Mouse (Mus musculus) neural tube, embryonic 15.5 days (tissue): ENCODE measurements around the gene Ptchd4. TPM values are rescaled to one million over a fixed set of nuclear protein-coding genes. Genes with fewer than 3 reads are reported as not detected.

ENCODE experiments used
- ATAC-seq: fragments of 200-750 bp; cut with Nextera tagmentation; 2 replicates; pipeline ENCODE4 v1.8.0; 2017; ENCODE audit warnings: mild to moderate bottlenecking, moderate TSS enrichment, moderate library complexity; ENCODE audit not compliant: low FRiP score
- H3K27ac ChIP-seq: fragments of 300-500 bp; sonication (generic); replicated peaks from 2 replicates; pipeline ENCODE4 v1.5.1; 2015; ENCODE audit warnings: mild to moderate bottlenecking, inconsistent platforms
- H3K27me3 ChIP-seq: fragments of 300-500 bp; sonication (generic); replicated peaks from 2 replicates; pipeline ENCODE4 v1.6.1; 2015; ENCODE audit warnings: inconsistent platforms
- H3K36me3 ChIP-seq: fragments of 300-500 bp; sonication (generic); 2 replicates; pipeline ENCODE4 v1.6.1; 2015; ENCODE audit warnings: inconsistent platforms
- H3K4me1 ChIP-seq: fragments of 300-500 bp; sonication (generic); 2 replicates; pipeline ENCODE4 v1.6.1; 2015; ENCODE audit warnings: inconsistent platforms
- H3K4me2 ChIP-seq: fragments of 300-500 bp; sonication (generic); 2 replicates; pipeline ENCODE4 v1.6.1; 2015; ENCODE audit warnings: inconsistent platforms, mild to moderate bottlenecking, moderate library complexity
- H3K4me3 ChIP-seq: fragments of 300-500 bp; sonication (generic); replicated peaks from 2 replicates; pipeline ENCODE4 v1.5.1; 2015; ENCODE audit warnings: mild to moderate bottlenecking, inconsistent platforms
- H3K9ac ChIP-seq: fragments of 300-500 bp; sonication (generic); replicated peaks from 2 replicates; pipeline ENCODE4 v1.6.1; 2015; ENCODE audit warnings: mild to moderate bottlenecking, inconsistent platforms
- H3K9me3 ChIP-seq: fragments of 300-500 bp; sonication (generic); replicated peaks from 2 replicates; pipeline ENCODE4 v1.6.1; 2016; ENCODE audit warnings: inconsistent platforms
- WGBS: fragments of 180-500 bp; shearing (Covaris S2); methylation state at CpG from one replicate; pipeline ENCODE4 v1.1.7; 2015; ENCODE audit warnings: mixed read lengths; 5-methylcytosine and 5-hydroxymethylcytosine counted together
- polyA plus RNA-seq: library from polyadenylated mRNA; unstranded; fragments of >200 nt; fragmentation: Nextera tagmentation; extraction: Ambion mirVana; gene quantifications from 2 replicates; pipeline ENCODE4 v1.2.1, GENCODE M21; 2015

The Ptchd4 gene
- polyA plus RNA-seq, 1 experiment from 2014 or later = 18.6 TPM

- Histone ChIP-seq H3K9me3 (no peaks in the 10 kb centered on the region), H3K9ac (peak overlapping the region; percentile 59), H3K4me1 (peaks cover 20% of the 10 kb centered on the region), H3K27ac (peak overlapping the region; percentile 85), H3K36me3 (no peaks in the 10 kb centered on the region), H3K4me2 (peak overlapping the region; percentile 88), H3K4me3 (peak overlapping the region; percentile 69), H3K27me3 (no peaks in the 10 kb centered on the region)
- ATAC-seq = peak; percentile 88
- under 1% methylated on average over 22 of the region's 22 CpGs for whole genome bisulfite sequencing
Observed at GRCm38 (mm10) chr17:42316612-42316982, 850 bp downstream of the Ptchd4 start.

DNA sequence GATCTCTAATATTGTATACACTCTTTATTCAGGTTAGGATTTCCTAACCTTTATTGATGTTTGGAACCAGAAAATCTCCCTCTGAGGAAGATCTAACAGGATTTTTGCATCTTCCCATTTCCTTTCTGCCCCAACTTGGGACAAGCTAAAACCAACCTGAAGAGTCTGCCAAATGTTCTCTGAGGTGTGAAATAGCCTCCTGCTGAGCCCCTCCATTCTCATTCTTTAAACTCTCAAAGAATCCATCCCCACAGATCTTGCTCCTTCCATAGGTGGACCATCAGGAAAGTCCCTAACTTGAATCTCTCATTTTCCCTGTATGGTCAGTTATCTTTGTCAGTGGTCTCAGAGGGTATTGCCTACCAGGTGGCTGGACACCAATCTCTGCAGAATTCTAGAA, 20.0 kb downstream of the Ptchd4 start:
- Histone ChIP-seq H3K27me3 (no peaks in the 10 kb centered on the region), H3K9me3 (no peaks in the 10 kb centered on the region), H3K9ac (no peak overlapping the region), H3K36me3 (no peaks in the 10 kb centered on the region), H3K4me2 (no peak overlapping the region), H3K4me1 (no peaks in the 10 kb centered on the region), H3K27ac (no peak overlapping the region), H3K4me3 (no peak overlapping the region)
- no peak for ATAC-seq

DNA sequence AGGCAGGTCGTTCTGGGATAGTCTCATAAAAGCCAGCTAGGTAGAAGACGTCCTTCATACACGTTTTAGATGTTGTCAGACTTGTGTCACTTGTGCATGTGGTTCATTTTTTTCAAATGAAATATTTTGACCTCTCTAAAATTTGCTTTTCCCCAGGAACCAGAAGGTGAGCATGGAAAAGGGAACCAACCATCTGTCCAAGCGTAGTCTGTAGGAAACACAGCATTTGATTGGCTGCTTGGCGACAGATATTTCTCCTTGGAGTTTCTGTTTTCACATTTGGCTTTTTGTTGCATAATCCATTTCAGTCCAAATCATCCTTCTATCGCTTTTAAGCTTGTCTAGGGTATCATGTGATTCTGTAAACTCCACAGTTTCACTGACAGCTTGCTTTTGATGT, 20.8 kb downstream of the Ptchd4 start:
- H3K27me3 ChIP-seq = no peaks in the 10 kb centered on the region
- H3K9ac ChIP-seq = no peak overlapping the region
- no peak overlapping the region for H3K27ac ChIP-seq
- H3K4me2 ChIP-seq = no peak overlapping the region
- H3K4me3 ChIP-seq = no peak overlapping the region
- H3K4me1 ChIP-seq = no peaks in the 10 kb centered on the region
- ATAC-seq = no peak
- no peaks in the 10 kb centered on the region for H3K36me3 ChIP-seq
- no peaks in the 10 kb centered on the region for H3K9me3 ChIP-seq
- 86% methylated on average over 6 of the region's 6 CpGs for WGBS

DNA sequence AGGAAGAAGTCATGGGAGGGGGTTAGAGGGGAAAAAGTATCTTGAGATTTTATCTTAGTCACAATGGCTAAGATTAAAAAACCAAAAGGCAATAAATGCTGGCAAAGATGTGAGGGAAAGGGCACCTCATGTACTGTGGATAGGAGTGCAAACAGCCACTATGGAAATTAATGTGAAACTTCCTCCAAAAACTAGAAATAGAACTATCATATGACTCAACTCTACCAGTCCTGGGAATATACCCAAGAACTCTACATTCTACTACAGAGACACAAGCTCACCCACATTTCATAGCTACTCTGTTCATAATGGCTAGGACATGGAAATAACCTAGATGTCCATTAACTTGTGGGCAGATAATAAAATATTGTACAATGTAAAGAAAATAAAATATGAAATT, 30.3 kb downstream of the Ptchd4 start:
- Histone ChIP-seq H3K4me2 (no peak overlapping the region), H3K9me3 (no peaks in the 10 kb centered on the region), H3K36me3 (no peaks in the 10 kb centered on the region), H3K27ac (no peak overlapping the region), H3K9ac (no peak overlapping the region), H3K4me1 (no peaks in the 10 kb centered on the region), H3K27me3 (no peaks in the 10 kb centered on the region), H3K4me3 (no peak overlapping the region)
- ATAC-seq = no peak

- ATAC-seq = no peak
- Histone ChIP-seq H3K27ac (no peak overlapping the region), H3K9ac (no peak overlapping the region), H3K9me3 (no peaks in the 10 kb centered on the region), H3K36me3 (no peaks in the 10 kb centered on the region), H3K4me1 (no peaks in the 10 kb centered on the region), H3K27me3 (no peaks in the 10 kb centered on the region), H3K4me3 (no peak overlapping the region), H3K4me2 (no peak overlapping the region)
- 78% methylated on average over 1 of the region's 1 CpGs for WGBS
Observed at GRCm38 (mm10) chr17:42358481-42358880, 42.7 kb downstream of the Ptchd4 start.

DNA sequence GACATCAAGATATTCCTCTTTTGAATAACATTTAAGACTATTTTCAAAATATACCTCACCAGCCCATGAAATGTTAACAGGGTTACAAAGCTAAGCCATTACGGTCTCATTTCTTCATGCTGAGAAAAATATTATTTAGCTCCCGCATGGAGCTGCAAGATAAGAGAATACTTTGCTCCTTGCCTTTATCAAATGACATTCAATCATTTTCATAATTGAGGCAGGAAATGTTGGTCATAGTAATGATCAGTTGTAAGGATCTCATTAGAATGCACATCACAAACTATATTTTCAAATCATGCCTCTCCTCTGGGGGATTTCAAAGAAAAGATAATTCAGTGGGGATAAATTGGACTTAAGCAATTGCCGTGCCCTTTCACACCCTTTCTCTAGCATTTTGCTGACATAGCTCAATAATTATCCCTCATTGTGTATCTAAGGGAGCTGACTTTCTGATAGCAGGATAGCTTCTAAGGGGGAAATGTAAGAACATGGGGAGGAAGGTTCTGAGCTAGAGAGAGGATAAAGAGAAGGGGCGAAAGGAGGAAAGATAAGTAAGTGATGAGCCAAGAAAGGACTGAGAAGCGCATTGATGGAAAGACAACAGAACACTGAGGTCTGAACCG, 47.5 kb downstream of the Ptchd4 start:
- WGBS = 80% methylated on average over 6 of the region's 6 CpGs
- H3K4me3 ChIP-seq = no peak overlapping the region
- H3K9me3 ChIP-seq = no peaks in the 10 kb centered on the region
- no peak overlapping the region for H3K4me2 ChIP-seq
- H3K36me3 ChIP-seq = no peaks in the 10 kb centered on the region
- H3K27ac ChIP-seq = no peak overlapping the region
- H3K27me3 ChIP-seq = no peaks in the 10 kb centered on the region
- H3K9ac ChIP-seq = no peak overlapping the region
- ATAC-seq = no peak
- no peaks in the 10 kb centered on the region for H3K4me1 ChIP-seq

- no peak overlapping the region for H3K9ac ChIP-seq
- no peak overlapping the region for H3K27ac ChIP-seq
- 65% methylated on average over 1 of the region's 1 CpGs for WGBS
- H3K27me3 ChIP-seq = no peaks in the 10 kb centered on the region
- H3K9me3 ChIP-seq = no peaks in the 10 kb centered on the region
- H3K4me2 ChIP-seq = no peak overlapping the region
- no peaks in the 10 kb centered on the region for H3K4me1 ChIP-seq
- ATAC-seq = no peak
- H3K36me3 ChIP-seq = no peaks in the 10 kb centered on the region
- no peak overlapping the region for H3K4me3 ChIP-seq
Observed at GRCm38 (mm10) chr17:42364716-42365115, 49.0 kb downstream of the Ptchd4 start.

DNA sequence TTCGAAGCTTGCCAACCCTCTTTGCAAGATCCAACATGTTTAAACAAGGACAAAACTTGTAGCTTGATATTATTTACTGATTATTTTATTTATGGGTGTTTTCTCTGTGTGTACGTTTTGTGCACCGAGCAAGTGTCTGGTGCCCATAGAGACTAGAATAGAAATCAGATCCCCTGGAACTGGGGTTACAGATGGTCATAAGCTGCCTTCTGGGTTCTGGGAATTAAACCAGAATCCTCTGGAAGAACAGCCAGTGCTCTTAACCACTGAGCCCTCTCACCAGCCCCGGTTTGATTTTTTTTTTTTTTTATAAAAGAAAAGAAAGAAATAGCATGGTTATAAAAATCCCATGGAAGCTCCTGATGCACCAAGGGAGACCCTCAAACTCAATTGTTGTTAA, 59.1 kb downstream of the Ptchd4 start:
- H3K27ac ChIP-seq = no peak overlapping the region
- H3K4me1 ChIP-seq = no peaks in the 10 kb centered on the region
- no peaks in the 10 kb centered on the region for H3K27me3 ChIP-seq
- no peaks in the 10 kb centered on the region for H3K36me3 ChIP-seq
- ATAC-seq = no peak
- H3K4me3 ChIP-seq = no peak overlapping the region
- H3K9me3 ChIP-seq = no peaks in the 10 kb centered on the region
- WGBS = 92% methylated on average over 4 of the region's 4 CpGs
- no peak overlapping the region for H3K9ac ChIP-seq
- no peak overlapping the region for H3K4me2 ChIP-seq

GRCm38 (mm10) chr17:42393086-42393485, 77.3 kb downstream of the Ptchd4 start:
- Histone ChIP-seq H3K9ac (no peak overlapping the region), H3K4me1 (no peaks in the 10 kb centered on the region), H3K36me3 (no peaks in the 10 kb centered on the region), H3K27me3 (no peaks in the 10 kb centered on the region), H3K4me3 (no peak overlapping the region), H3K27ac (no peak overlapping the region), H3K9me3 (no peaks in the 10 kb centered on the region), H3K4me2 (no peak overlapping the region)
- ATAC-seq = no peak

DNA sequence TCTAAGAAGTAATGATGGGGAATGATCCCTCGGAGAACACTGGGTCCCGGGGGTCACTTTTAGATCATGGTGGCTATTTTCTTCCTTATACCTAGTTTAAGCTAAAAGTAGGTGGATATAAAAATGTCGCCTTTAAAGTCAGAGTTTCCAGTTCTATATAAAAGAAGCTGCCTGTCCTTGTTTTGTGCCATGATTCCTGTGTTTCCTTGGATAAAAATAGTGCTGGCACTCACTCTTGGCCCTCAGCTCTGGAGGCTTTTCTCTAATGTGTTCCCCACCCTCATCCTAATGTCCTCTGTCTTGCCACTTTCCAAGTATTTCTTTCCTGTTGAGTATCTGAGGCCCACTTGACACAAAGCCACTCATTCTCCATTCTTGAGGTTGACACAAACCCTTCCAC, 79.6 kb downstream of the Ptchd4 start:
- H3K36me3 ChIP-seq = no peaks in the 10 kb centered on the region
- no peak overlapping the region for H3K27ac ChIP-seq
- no peak for ATAC-seq
- no peak overlapping the region for H3K4me3 ChIP-seq
- no peaks in the 10 kb centered on the region for H3K9me3 ChIP-seq
- 86% methylated on average over 3 of the region's 3 CpGs for WGBS
- H3K9ac ChIP-seq = no peak overlapping the region
- no peaks in the 10 kb centered on the region for H3K27me3 ChIP-seq
- H3K4me2 ChIP-seq = no peak overlapping the region
- no peaks in the 10 kb centered on the region for H3K4me1 ChIP-seq

GRCm38 (mm10) chr17:42418449-42418848, 102.7 kb downstream of the Ptchd4 start:
- WGBS = 98% methylated on average over 1 of the region's 1 CpGs
- Histone ChIP-seq H3K4me3 (no peak overlapping the region), H3K9ac (no peak overlapping the region), H3K4me2 (no peak overlapping the region), H3K27me3 (no peaks in the 10 kb centered on the region), H3K36me3 (no peaks in the 10 kb centered on the region), H3K4me1 (no peaks in the 10 kb centered on the region), H3K9me3 (no peaks in the 10 kb centered on the region), H3K27ac (no peak overlapping the region)
- no peak for ATAC-seq

- WGBS = 88% methylated on average over 1 of the region's 1 CpGs
- H3K4me3 ChIP-seq = no peak overlapping the region
- no peaks in the 10 kb centered on the region for H3K36me3 ChIP-seq
- H3K4me1 ChIP-seq = no peaks in the 10 kb centered on the region
- H3K27ac ChIP-seq = no peak overlapping the region
- H3K27me3 ChIP-seq = no peaks in the 10 kb centered on the region
- no peak for ATAC-seq
- H3K9ac ChIP-seq = no peak overlapping the region
- H3K9me3 ChIP-seq = no peaks in the 10 kb centered on the region
- H3K4me2 ChIP-seq = no peak overlapping the region
Observed at GRCm38 (mm10) chr17:42427961-42428360, 112.2 kb downstream of the Ptchd4 start.

DNA sequence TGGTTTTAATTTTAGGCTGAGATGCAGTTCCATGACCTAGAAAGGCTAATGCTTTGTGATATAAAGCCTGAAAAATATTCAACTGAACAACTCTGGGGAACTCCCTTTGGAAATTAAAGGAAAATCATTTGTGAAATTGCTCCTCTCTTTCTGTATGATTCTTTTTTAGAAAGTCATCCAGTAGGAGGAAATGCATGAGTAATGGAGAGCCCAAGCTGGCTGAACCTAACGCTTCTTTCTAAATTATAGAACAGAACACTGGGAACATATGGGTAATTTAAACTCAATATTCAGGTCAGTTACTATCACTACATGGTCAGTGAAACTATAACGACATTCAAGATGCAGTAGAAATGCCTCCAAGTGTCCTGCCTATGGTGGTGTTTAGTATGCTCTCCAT, 114.6 kb downstream of the Ptchd4 start:
- Histone ChIP-seq H3K4me2 (no peak overlapping the region), H3K9ac (no peak overlapping the region), H3K9me3 (no peaks in the 10 kb centered on the region), H3K36me3 (no peaks in the 10 kb centered on the region), H3K27ac (no peak overlapping the region), H3K4me3 (no peak overlapping the region), H3K27me3 (no peaks in the 10 kb centered on the region), H3K4me1 (no peaks in the 10 kb centered on the region)
- ATAC-seq = no peak
- WGBS = 88% methylated on average over 2 of the region's 2 CpGs
